Mouse (Mus musculus) left cerebral cortex, adult 2 months (tissue): ENCODE results near the gene Gm36864. TPM values are rescaled to one million over a fixed set of nuclear protein-coding genes. Genes with fewer than 3 reads are reported as not detected.

Experiments
- DNase-seq, 2 experiments: peaks; one replicate each; pipeline ENCODE4 v3.0.0; 2021 to 2022; ENCODE audit warnings: low spot score in 2 of 2, mixed read lengths in 1 of 2; ENCODE audit errors: extremely low spot score in 1 of 2
- H3K27ac ChIP-seq: fragments of 200-600 bp; 2 replicates; pipeline ENCODE4 v1.8.1; 2022
- H3K4me3 ChIP-seq: fragments of 200-600 bp; 2 replicates; pipeline ENCODE4 v1.8.1; 2022
- CTCF ChIP-seq: fragments of 200-600 bp; IDR thresholded peaks from 2 replicates; pipeline ENCODE4 v1.8.1; 2022; ENCODE audit warnings: antibody characterized with exemption, mild to moderate bottlenecking, moderate library complexity
- intact Hi-C: fragments of 180-260 bp; cut with DNase I; formaldehyde crosslinking; loops from one replicate; pipeline ENCODE4 v1.15.1; 2025
- total RNA-seq, 2 experiments: library from RNA; stranded (reverse); gene quantifications; 2 replicates each; pipeline ENCODE4 v1.2.3; 2021

Gene Gm36864
- total RNA-seq, 2 experiments from 2014 or later, result not detected

- TF ChIP-seq CTCF, result no peak
- no peak overlapping the region for H3K27ac ChIP-seq
- H3K4me3 ChIP-seq, result no peak overlapping the region
- DNase-seq, result no peak
- intact Hi-C loops, result no loop called here
These were observed 51.8 kb downstream of the Gm36864 start for GRCm38 (mm10) chr7:44287760-44288159.

- no peak overlapping the region for H3K4me3 ChIP-seq
These were observed 55.0 kb downstream of the Gm36864 start for GRCm38 (mm10) chr7:44290986-44291385.

GRCm38 (mm10) chr7:44291418-44291817 lies 55.4 kb downstream of the Gm36864 start:
- DNase-seq, result no peak
- no peak overlapping the region for H3K27ac ChIP-seq
- H3K4me3 ChIP-seq, result no peak overlapping the region
- TF ChIP-seq CTCF, result no peak
- intact Hi-C loops, result no loop called here

More at GRCm38 (mm10) chr7:44290986-44291385, 55.0 kb downstream of the Gm36864 start:
- no peak for DNase-seq
- intact Hi-C loops, result no loop called here
- no peak overlapping the region for H3K27ac ChIP-seq
- no peak for TF ChIP-seq CTCF

Other genes starting within 250 kb of the Gm36864 start
- gene Klk1b11, start 240.3 kb upstream of the Gm36864 start, total RNA-seq, result not detected
- gene Klk1b26, start 224.0 kb upstream of the Gm36864 start, total RNA-seq, result not detected
- not detected for gene Klk1b27, start 183.9 kb upstream of the Gm36864 start, total RNA-seq
- gene Klk1b21, start 133.8 kb upstream of the Gm36864 start, total RNA-seq, result not detected
- not detected for gene Klk1b22, start 123.5 kb upstream of the Gm36864 start, total RNA-seq
- gene Klk1b16, start 99.4 kb upstream of the Gm36864 start, total RNA-seq, result not detected
- gene Klk1b24, start 47.9 kb upstream of the Gm36864 start, total RNA-seq, result not detected
- gene Klk1b3, start 38.0 kb upstream of the Gm36864 start, total RNA-seq, result not detected
- not detected for gene Klk1b4, start 28.7 kb upstream of the Gm36864 start, total RNA-seq
- gene Klk1b5, start 20.2 kb upstream of the Gm36864 start, total RNA-seq, result not detected
- not detected for gene Klk1, start 10.8 kb upstream of the Gm36864 start, total RNA-seq
- gene 1700028J19Rik, start 10.5 kb downstream of the Gm36864 start, total RNA-seq, result 1 to 10 TPM; 1.2 to 1.3 TPM
- 10 to 100 TPM; 70.1 to 80.9 TPM for gene 2410002F23Rik, start 10.5 kb downstream of the Gm36864 start, total RNA-seq
- not detected for gene Acp4, start 21.2 kb downstream of the Gm36864 start, total RNA-seq
- not detected for gene Gm15517, start 25.3 kb downstream of the Gm36864 start, total RNA-seq
- 1 to 10 TPM; 4.3 TPM for gene Clec11a, start 70.7 kb downstream of the Gm36864 start, total RNA-seq
- 100 to 1,000 TPM; 637 to 705 TPM for gene Shank1, start 74.1 kb downstream of the Gm36864 start, total RNA-seq
- 10 to 100 TPM; 59.5 to 63.7 TPM for gene Syt3, start 147.9 kb downstream of the Gm36864 start, total RNA-seq
- gene 1700008O03Rik, start 149.6 kb downstream of the Gm36864 start, total RNA-seq, result 1 to 10 TPM; 1.5 to 2.7 TPM
- gene Lrrc4b, start 192.8 kb downstream of the Gm36864 start, total RNA-seq, result 100 to 1,000 TPM; 278 to 294 TPM
- 10 to 100 TPM in 1 of 2 experiments, 1 to 10 TPM in 1; 9.8 to 10.0 TPM for gene Aspdh, start 229.2 kb downstream of the Gm36864 start, total RNA-seq
- 10 to 100 TPM; 72.3 to 86.6 TPM for gene Josd2, start 231.8 kb downstream of the Gm36864 start, total RNA-seq